Mouse (Mus musculus) heart, embryonic 14.5 days (tissue): ENCODE measurements around the gene Parp8. TPM values are rescaled to one million over a fixed set of nuclear protein-coding genes. Genes with fewer than 3 reads are reported as not detected.

Experiments used
- ATAC-seq: fragments of 200-750 bp; cut with Nextera tagmentation; 2 replicates; pipeline ENCODE4 v1.8.0; 2017; ENCODE audit warnings: low read depth, moderate TSS enrichment; ENCODE audit not compliant: insufficient number of reproducible peaks, insufficient read depth, low FRiP score
- H3K27ac ChIP-seq, 2 experiments: fragments of 200-500 bp in 1 of 2; fragments of 300-500 bp in 1 of 2; sonication (generic) in 1 of 2; replicated peaks in 1 of 2; 2 replicates each; pipeline ENCODE4 v1.5.1; 2012 to 2014; ENCODE audit warnings: low read depth in 2 of 2, low read length in 2 of 2, control low read depth in 1 of 2, mild to moderate bottlenecking in 1 of 2, mixed read lengths in 1 of 2; ENCODE audit not compliant: control insufficient read depth in 1 of 2, insufficient read depth in 1 of 2
- H3K27me3 ChIP-seq: fragments of 300-500 bp; sonication (generic); 2 replicates; pipeline ENCODE4 v1.6.1; 2014; ENCODE audit warnings: mild to moderate bottlenecking, low read length, control low read depth; ENCODE audit not compliant: control insufficient read depth, insufficient read depth
- H3K36me3 ChIP-seq: fragments of 300-500 bp; sonication (generic); 2 replicates; pipeline ENCODE4 v1.6.1; 2014; ENCODE audit warnings: mild to moderate bottlenecking, control low read depth, low read length, mixed read lengths; ENCODE audit not compliant: control insufficient read depth, insufficient read depth
- H3K4me1 ChIP-seq, 2 experiments: fragments of 200-500 bp in 1 of 2; fragments of 300-500 bp in 1 of 2; sonication (generic) in 1 of 2; 2 replicates each; pipeline ENCODE4 v1.6.1; 2012 to 2014; ENCODE audit warnings: low read length in 2 of 2, control low read depth in 1 of 2, mixed read lengths in 1 of 2; ENCODE audit not compliant: control insufficient read depth in 2 of 2, insufficient read depth in 2 of 2
- H3K4me2 ChIP-seq: fragments of 300-500 bp; sonication (generic); 2 replicates; pipeline ENCODE4 v1.6.1; 2014; ENCODE audit warnings: mild to moderate bottlenecking, low read length
- H3K4me3 ChIP-seq, 2 experiments: fragments of 200-500 bp in 1 of 2; fragments of 300-500 bp in 1 of 2; sonication (generic) in 1 of 2; 2 replicates each; pipeline ENCODE4 v1.5.1; 2012 to 2014; ENCODE audit warnings: low read length in 2 of 2, mild to moderate bottlenecking in 2 of 2, control low read depth in 1 of 2, low read depth in 1 of 2, moderate library complexity in 1 of 2; ENCODE audit not compliant: control insufficient read depth in 1 of 2, insufficient read depth in 1 of 2
- H3K9ac ChIP-seq: fragments of 300-500 bp; sonication (generic); 2 replicates; pipeline ENCODE4 v1.6.1; 2014; ENCODE audit warnings: mild to moderate bottlenecking, low read length
- H3K9me3 ChIP-seq: fragments of 300-500 bp; sonication (generic); 2 replicates; pipeline ENCODE4 v1.6.1; 2016; ENCODE audit warnings: low read length, control low read depth; ENCODE audit not compliant: control insufficient read depth
- WGBS: fragments of 180-500 bp; shearing (Covaris S2); extraction: QIAGEN DNeasy Blood & Tissue Kit; methylation state at CpG from one replicate; pipeline ENCODE4 v1.1.7; 2014; 5-methylcytosine and 5-hydroxymethylcytosine counted together
- polyA plus RNA-seq: library from polyadenylated mRNA; unstranded; fragments of >200 nt; fragmentation: Nextera tagmentation; extraction: Ambion mirVana; gene quantifications from 2 replicates; pipeline ENCODE4 v1.2.1, GENCODE M21; 2014

Parp8 gene
- polyA plus RNA-seq, 1 experiment from 2014 or later = 17.3 TPM

- ATAC-seq = no peak
- no peaks in the 10 kb centered on the region for H3K27me3 ChIP-seq
- H3K4me3 ChIP-seq = no peak overlapping the region
- H3K9ac ChIP-seq = no peak overlapping the region
- H3K9me3 ChIP-seq = no peaks in the 10 kb centered on the region
- WGBS = 78% methylated on average over 7 of the region's 7 CpGs
- peaks cover 2 to 5% of the 10 kb centered on the region in 2 experiments; a peak in 1 of 4 replicates for H3K4me1 ChIP-seq
- H3K27ac ChIP-seq = no peak overlapping the region
- H3K36me3 ChIP-seq = peaks cover 4% of the 10 kb centered on the region; the same call in 1 of the 2 replicates
- no peak overlapping the region for H3K4me2 ChIP-seq
Observed at GRCm38 (mm10) chr13:116991560-116991959, 33.8 kb downstream of the Parp8 start.

- Histone ChIP-seq H3K9ac (no peak overlapping the region), H3K4me2 (no peak overlapping the region), H3K4me1 (peaks cover 2 to 5% of the 10 kb centered on the region in 2 experiments; a peak in 1 of 4 replicates), H3K4me3 (no peak overlapping the region), H3K27me3 (no peaks in the 10 kb centered on the region), H3K36me3 (peaks cover 4% of the 10 kb centered on the region; the same call in 1 of the 2 replicates), H3K9me3 (no peaks in the 10 kb centered on the region), H3K27ac (no peak overlapping the region)
- WGBS = 65% methylated on average over 4 of the region's 4 CpGs
- ATAC-seq = no peak
Observed at GRCm38 (mm10) chr13:116990327-116990726, 35.0 kb downstream of the Parp8 start.

- H3K27me3 ChIP-seq = no peaks in the 10 kb centered on the region
- no peaks in the 10 kb centered on the region for H3K36me3 ChIP-seq
- no peak overlapping the region for H3K27ac ChIP-seq
- H3K9ac ChIP-seq = no peak overlapping the region
- H3K4me1 ChIP-seq = peaks cover 2 to 5% of the 10 kb centered on the region in 2 experiments; a peak in 1 of 4 replicates
- no peaks in the 10 kb centered on the region for H3K9me3 ChIP-seq
- ATAC-seq = no peak
- no peak overlapping the region for H3K4me3 ChIP-seq
- no peak overlapping the region for H3K4me2 ChIP-seq
- WGBS = 75% methylated on average over 2 of the region's 2 CpGs
Observed at GRCm38 (mm10) chr13:116988706-116989105, 36.6 kb downstream of the Parp8 start.

DNA sequence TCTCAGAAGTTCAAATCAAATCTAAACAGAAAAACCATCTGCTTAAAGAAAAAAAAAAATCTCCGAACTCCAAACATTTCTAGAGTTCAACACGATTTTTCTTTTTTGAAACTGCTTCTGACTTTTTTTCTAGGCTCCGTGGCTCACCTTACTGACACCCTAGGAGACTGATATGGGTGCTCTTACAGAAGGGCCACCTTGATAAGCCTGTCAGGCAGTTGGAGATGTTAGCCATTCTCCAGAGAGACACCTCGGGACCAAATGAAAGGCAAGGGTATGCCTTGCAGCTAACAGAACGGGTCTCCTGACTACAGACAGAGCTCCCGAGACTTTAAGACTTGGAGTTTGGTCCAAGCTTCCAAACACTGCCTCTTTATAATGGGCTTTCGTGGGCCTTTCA, 37.1 kb downstream of the Parp8 start:
- 41% methylated on average over 7 of the region's 7 CpGs for WGBS
- no peak for ATAC-seq
- Histone ChIP-seq H3K4me3 (no peak overlapping the region), H3K36me3 (no peaks in the 10 kb centered on the region), H3K4me2 (no peak overlapping the region), H3K4me1 (peaks cover 2 to 5% of the 10 kb centered on the region in 2 experiments; a peak in 1 of 4 replicates), H3K9me3 (no peaks in the 10 kb centered on the region), H3K9ac (no peak overlapping the region), H3K27ac (no peak overlapping the region), H3K27me3 (no peaks in the 10 kb centered on the region)

DNA sequence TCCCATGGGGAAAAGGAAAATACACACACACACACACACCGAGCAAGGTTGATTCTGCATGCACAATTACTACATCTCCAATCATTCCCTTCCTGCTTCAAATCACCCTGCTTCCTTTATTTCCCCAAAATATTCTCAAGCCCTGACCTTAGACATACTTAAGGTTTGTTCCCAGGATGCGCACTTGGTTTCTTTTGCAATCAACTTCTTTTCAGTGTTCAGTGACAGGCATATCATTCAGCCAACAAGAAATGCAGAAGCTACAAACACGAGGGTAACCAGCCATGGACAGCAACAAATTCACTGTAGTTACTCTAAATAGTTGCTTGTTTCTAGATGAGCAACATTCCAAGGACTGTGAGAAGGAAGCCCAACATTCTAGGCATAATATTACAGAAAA, 38.1 kb downstream of the Parp8 start:
- H3K27me3 ChIP-seq = no peaks in the 10 kb centered on the region
- peaks cover 2 to 5% of the 10 kb centered on the region in 2 experiments; a peak in 1 of 4 replicates for H3K4me1 ChIP-seq
- H3K27ac ChIP-seq = no peak overlapping the region
- WGBS = 82% methylated on average over 3 of the region's 3 CpGs
- H3K36me3 ChIP-seq = no peaks in the 10 kb centered on the region
- H3K9ac ChIP-seq = no peak overlapping the region
- no peak for ATAC-seq
- no peak overlapping the region for H3K4me2 ChIP-seq
- H3K4me3 ChIP-seq = no peak overlapping the region
- H3K9me3 ChIP-seq = no peaks in the 10 kb centered on the region

GRCm38 (mm10) chr13:116986658-116987057, 38.7 kb downstream of the Parp8 start:
- peaks cover 2 to 5% of the 10 kb centered on the region in 2 experiments; a peak in 1 of 4 replicates for H3K4me1 ChIP-seq
- H3K9ac ChIP-seq = no peak overlapping the region
- no peaks in the 10 kb centered on the region for H3K9me3 ChIP-seq
- no peak overlapping the region for H3K27ac ChIP-seq
- no peak for ATAC-seq
- no peak overlapping the region for H3K4me3 ChIP-seq
- no peaks in the 10 kb centered on the region for H3K36me3 ChIP-seq
- H3K27me3 ChIP-seq = no peaks in the 10 kb centered on the region
- 93% methylated on average over 7 of the region's 7 CpGs for WGBS
- no peak overlapping the region for H3K4me2 ChIP-seq

DNA sequence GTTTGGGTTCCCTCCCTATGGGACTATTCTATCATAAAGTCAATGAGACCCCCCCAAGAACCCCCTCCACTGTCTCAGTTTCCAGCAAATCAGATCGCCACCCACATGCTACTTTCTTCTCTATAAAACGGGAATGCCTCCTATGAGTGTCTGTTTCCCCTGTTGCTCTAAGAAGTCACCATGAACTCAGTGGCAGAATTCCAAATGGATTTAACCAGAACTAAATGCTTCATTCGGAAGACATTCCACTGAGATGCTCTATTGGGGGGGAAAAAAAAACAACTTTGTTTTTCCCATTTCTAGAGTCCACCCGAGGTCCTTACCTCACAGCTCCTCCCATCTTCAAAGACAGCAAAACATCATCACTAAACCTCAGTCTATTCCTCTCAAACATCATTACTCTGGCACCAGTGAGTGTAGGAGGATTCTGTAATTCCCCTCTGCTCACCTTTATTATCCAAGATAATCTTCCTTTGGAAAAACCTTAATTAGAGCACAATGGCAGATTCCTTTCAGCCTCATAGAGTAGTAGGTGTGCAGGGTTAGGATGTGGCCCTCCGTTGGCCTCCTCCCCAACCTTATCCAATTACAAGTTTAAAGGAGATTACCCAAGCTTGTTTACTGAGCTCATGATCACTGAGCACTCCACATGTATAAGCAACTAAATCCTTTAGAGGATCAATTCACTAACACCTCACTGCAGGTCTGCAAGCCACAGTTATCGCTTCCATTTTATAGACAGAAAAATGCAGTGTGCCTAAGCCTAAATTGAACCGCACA, 51.1 kb downstream of the Parp8 start:
- 81% methylated on average over 7 of the region's 7 CpGs for WGBS

More for the DNA sequence above, 51.1 kb downstream of the Parp8 start:
- Histone ChIP-seq H3K4me2 (no peak overlapping the region), H3K36me3 (no peaks in the 10 kb centered on the region), H3K27me3 (no peaks in the 10 kb centered on the region), H3K9ac (no peak overlapping the region), H3K4me1 (peaks cover 0 to 6% of the 10 kb centered on the region in 2 experiments; a peak in 3 of 4 replicates), H3K9me3 (no peaks in the 10 kb centered on the region), H3K27ac (no peak overlapping the region), H3K4me3 (no peak overlapping the region)
- ATAC-seq = no peak
